Mouse (Mus musculus) embryonic facial prominence, embryonic 10.5 days (tissue): ENCODE measurements around the gene Fibin. TPM values are rescaled to one million over a fixed set of nuclear protein-coding genes. Genes with fewer than 3 reads are reported as not detected.

Experiments used
- polyA plus RNA-seq: library from polyadenylated mRNA; unstranded; fragments of >200 nt; fragmentation: Nextera tagmentation; extraction: Ambion mirVana; gene quantifications from 2 replicates; pipeline ENCODE4 v1.2.1, GENCODE M21; 2016

The Fibin gene
- polyA plus RNA-seq, 1 experiment from 2014 or later = 4.7 TPM

Other genes starting within 250 kb of the Fibin start
- 0.11 TPM in 1 of 2 replicates, not detected in the other for gene Bbox1, start 48.6 kb downstream of the Fibin start, polyA plus RNA-seq
- gene Slc5a12, start 234.1 kb upstream of the Fibin start, polyA plus RNA-seq = not detected in 2 replicates